Mouse (Mus musculus): Measurements from ENCODE around the gene Nfix. TPM values are rescaled to one million over a fixed set of nuclear protein-coding genes. Genes with fewer than 3 reads are reported as not detected.

Nfix gene
- total and polyA plus RNA-seq, 2 experiments from 2014 or later = 53.7 to 62.5 TPM

- 66% methylated on average over 7 of the region's 7 CpGs for WGBS
- DNase-seq (ENCODE audit: low spot score) (no peak), ATAC-seq (ENCODE audit: low FRiP score) (no peak)
- H3K9ac ChIP-seq (replicated peaks; ENCODE audit: low read length, poor library complexity, severe bottlenecking) = no peak overlapping the region
- no peaks in the 10 kb centered on the region for H3K9me3 ChIP-seq (ENCODE audit: low read length)
- H3K36me3 ChIP-seq (ENCODE audit: insufficient read depth, low read length) = no peaks in the 10 kb centered on the region
- TF ChIP-seq CTCF (IDR thresholded peaks at IDR 0.05) = peak; percentile 37
- H3K27ac ChIP-seq (ENCODE audit: low read depth, low read length) = no peak overlapping the region
- no peaks in the 10 kb centered on the region; the same call in 1 of the 2 replicates for H3K27me3 ChIP-seq (ENCODE audit: insufficient read depth, low read length)
- no peaks in the 10 kb centered on the region for H3K4me1 ChIP-seq (ENCODE audit: insufficient read depth, low read length)
- H3K4me3 ChIP-seq (ENCODE audit: low read depth, low read length) = no peak overlapping the region
- H3K4me2 ChIP-seq (ENCODE audit: low read depth, low read length, poor library complexity, severe bottlenecking) = no peak overlapping the region
Observed at GRCm38 (mm10) chr8:84759126-84759525, 41.0 kb downstream of the Nfix start.

- ATAC-seq (ENCODE audit: low FRiP score) = no peak
- H3K27ac ChIP-seq (ENCODE audit: low read depth, low read length) = no peak overlapping the region
- DNase-seq (ENCODE audit: low spot score) = no peak
Observed at GRCm38 (mm10) chr8:84758308-84758707, 41.8 kb downstream of the Nfix start.

GRCm38 (mm10) chr8:84757501-84757900 lies 42.6 kb downstream of the Nfix start:
- no peak overlapping the region for H3K4me3 ChIP-seq (ENCODE audit: low read depth, low read length)
- DNase-seq (ENCODE audit: low spot score) (no peak), ATAC-seq (ENCODE audit: low FRiP score) (no peak)
- H3K4me2 ChIP-seq (ENCODE audit: low read depth, low read length, poor library complexity, severe bottlenecking) = no peak overlapping the region
- no peaks in the 10 kb centered on the region for H3K4me1 ChIP-seq (ENCODE audit: insufficient read depth, low read length)
- H3K27ac ChIP-seq (ENCODE audit: low read depth, low read length) = no peak overlapping the region
- WGBS = 37% methylated on average over 5 of the region's 5 CpGs
- no peaks in the 10 kb centered on the region for H3K36me3 ChIP-seq (ENCODE audit: insufficient read depth, low read length)
- H3K9ac ChIP-seq (replicated peaks; ENCODE audit: low read length, poor library complexity, severe bottlenecking) = no peak overlapping the region
- no peaks in the 10 kb centered on the region for H3K9me3 ChIP-seq (ENCODE audit: low read length)
- no peaks in the 10 kb centered on the region; the same call in 1 of the 2 replicates for H3K27me3 ChIP-seq (ENCODE audit: insufficient read depth, low read length)
- no peak for TF ChIP-seq CTCF (IDR thresholded peaks at IDR 0.05)

More at GRCm38 (mm10) chr8:84758308-84758707, 41.8 kb downstream of the Nfix start:
- H3K4me2 ChIP-seq (ENCODE audit: low read depth, low read length, poor library complexity, severe bottlenecking) = no peak overlapping the region
- H3K4me3 ChIP-seq (ENCODE audit: low read depth, low read length) = no peak overlapping the region
- no peaks in the 10 kb centered on the region; the same call in 1 of the 2 replicates for H3K27me3 ChIP-seq (ENCODE audit: insufficient read depth, low read length)
- no peak for TF ChIP-seq CTCF (IDR thresholded peaks at IDR 0.05)
- H3K9me3 ChIP-seq (ENCODE audit: low read length) = no peaks in the 10 kb centered on the region
- no peaks in the 10 kb centered on the region for H3K4me1 ChIP-seq (ENCODE audit: insufficient read depth, low read length)
- 91% methylated on average over 3 of the region's 3 CpGs for WGBS
- H3K36me3 ChIP-seq (ENCODE audit: insufficient read depth, low read length) = no peaks in the 10 kb centered on the region
- no peak overlapping the region for H3K9ac ChIP-seq (replicated peaks; ENCODE audit: low read length, poor library complexity, severe bottlenecking)

GRCm38 (mm10) chr8:84752734-84753582 lies 47.2 kb downstream of the Nfix start:
- H3K27me3 ChIP-seq (ENCODE audit: insufficient read depth, low read length) = peaks cover 6% of the 10 kb centered on the region; the same call in 1 of the 2 replicates
- 83% methylated on average over 6 of the region's 6 CpGs for WGBS
- H3K4me2 ChIP-seq (ENCODE audit: low read depth, low read length, poor library complexity, severe bottlenecking) = no peak overlapping the region
- no peaks in the 10 kb centered on the region for H3K9me3 ChIP-seq (ENCODE audit: low read length)
- H3K4me1 ChIP-seq (ENCODE audit: insufficient read depth, low read length) = no peaks in the 10 kb centered on the region
- no peak for TF ChIP-seq CTCF (IDR thresholded peaks at IDR 0.05)
- DNase-seq (ENCODE audit: low spot score) (no peak), ATAC-seq (ENCODE audit: low FRiP score) (no peak)
- no peak overlapping the region for H3K4me3 ChIP-seq (ENCODE audit: low read depth, low read length)
- H3K9ac ChIP-seq (replicated peaks; ENCODE audit: low read length, poor library complexity, severe bottlenecking) = no peak overlapping the region
- no peaks in the 10 kb centered on the region for H3K36me3 ChIP-seq (ENCODE audit: insufficient read depth, low read length)
- H3K27ac ChIP-seq (ENCODE audit: low read depth, low read length) = no peak overlapping the region

DNA sequence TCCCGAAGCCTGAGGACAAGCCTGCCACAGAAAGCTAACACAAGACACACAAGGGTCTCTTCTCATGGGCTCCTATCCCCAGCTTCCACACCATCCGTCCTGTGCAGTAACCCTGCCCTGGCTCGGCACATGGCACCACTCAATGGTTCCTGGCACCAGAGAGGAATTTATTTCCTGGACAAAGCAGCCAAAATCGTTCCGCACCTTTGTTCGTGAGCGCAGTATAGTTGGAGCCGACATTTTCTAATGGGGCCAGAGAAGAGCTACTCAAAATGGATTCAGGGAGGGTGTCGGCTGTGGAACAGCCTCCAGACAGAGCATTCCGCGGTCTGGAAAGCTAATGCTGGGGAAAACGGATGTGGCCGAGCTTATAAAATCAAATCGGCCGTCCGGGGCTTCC lies 50.6 kb downstream of the Nfix start:
- H3K9me3 ChIP-seq (ENCODE audit: low read length) = no peaks in the 10 kb centered on the region
- no peaks in the 10 kb centered on the region for H3K36me3 ChIP-seq (ENCODE audit: insufficient read depth, low read length)
- peaks cover 12% of the 10 kb centered on the region for H3K27me3 ChIP-seq (ENCODE audit: insufficient read depth, low read length)
- H3K9ac ChIP-seq (replicated peaks; ENCODE audit: low read length, poor library complexity, severe bottlenecking) = no peak overlapping the region
- no peak for TF ChIP-seq CTCF (IDR thresholded peaks at IDR 0.05)
- ATAC-seq (ENCODE audit: low FRiP score) (no peak), DNase-seq (ENCODE audit: low spot score) (peak; percentile 15)
- WGBS = 56% methylated on average over 16 of the region's 16 CpGs
- H3K4me2 ChIP-seq (ENCODE audit: low read depth, low read length, poor library complexity, severe bottlenecking) = no peak overlapping the region
- no peak overlapping the region for H3K4me3 ChIP-seq (ENCODE audit: low read depth, low read length)
- no peak overlapping the region for H3K27ac ChIP-seq (ENCODE audit: low read depth, low read length)
- no peaks in the 10 kb centered on the region for H3K4me1 ChIP-seq (ENCODE audit: insufficient read depth, low read length)
